Mouse (Mus musculus) small intestine, adult 2 months (tissue): ENCODE results near the gene Rmi2.

Experiments used
- CTCF ChIP-seq: fragments of 200-500 bp; IDR thresholded peaks from 2 replicates; pipeline ENCODE4 v1.5.1; 2012; ENCODE audit warnings: low read depth, mild to moderate bottlenecking, control low read depth, inconsistent platforms, low read length, moderate library complexity, mixed read lengths; ENCODE audit not compliant: insufficient replicate concordance, insufficient read length; ENCODE audit errors: extremely low read depth
- POLR2A ChIP-seq: fragments of 200-500 bp; IDR thresholded peaks from 2 replicates; pipeline ENCODE4 v1.6.1; 2012; ENCODE audit warnings: low read depth, mild to moderate bottlenecking, control low read depth, inconsistent platforms, low read length, moderate library complexity

GRCm38 (mm10) chr16:10916271-10916670, 81.4 kb downstream of the Rmi2 start:
- TF ChIP-seq POLR2A (no peak), CTCF (no peak)
